Mouse (Mus musculus) cerebellum, adult 11 months (tissue): ENCODE measurements around the gene Gna11.

Experiments
- DNase-seq: peaks from one replicate; pipeline ENCODE4 v3.0.0; 2022

Gna11 gene

DNA sequence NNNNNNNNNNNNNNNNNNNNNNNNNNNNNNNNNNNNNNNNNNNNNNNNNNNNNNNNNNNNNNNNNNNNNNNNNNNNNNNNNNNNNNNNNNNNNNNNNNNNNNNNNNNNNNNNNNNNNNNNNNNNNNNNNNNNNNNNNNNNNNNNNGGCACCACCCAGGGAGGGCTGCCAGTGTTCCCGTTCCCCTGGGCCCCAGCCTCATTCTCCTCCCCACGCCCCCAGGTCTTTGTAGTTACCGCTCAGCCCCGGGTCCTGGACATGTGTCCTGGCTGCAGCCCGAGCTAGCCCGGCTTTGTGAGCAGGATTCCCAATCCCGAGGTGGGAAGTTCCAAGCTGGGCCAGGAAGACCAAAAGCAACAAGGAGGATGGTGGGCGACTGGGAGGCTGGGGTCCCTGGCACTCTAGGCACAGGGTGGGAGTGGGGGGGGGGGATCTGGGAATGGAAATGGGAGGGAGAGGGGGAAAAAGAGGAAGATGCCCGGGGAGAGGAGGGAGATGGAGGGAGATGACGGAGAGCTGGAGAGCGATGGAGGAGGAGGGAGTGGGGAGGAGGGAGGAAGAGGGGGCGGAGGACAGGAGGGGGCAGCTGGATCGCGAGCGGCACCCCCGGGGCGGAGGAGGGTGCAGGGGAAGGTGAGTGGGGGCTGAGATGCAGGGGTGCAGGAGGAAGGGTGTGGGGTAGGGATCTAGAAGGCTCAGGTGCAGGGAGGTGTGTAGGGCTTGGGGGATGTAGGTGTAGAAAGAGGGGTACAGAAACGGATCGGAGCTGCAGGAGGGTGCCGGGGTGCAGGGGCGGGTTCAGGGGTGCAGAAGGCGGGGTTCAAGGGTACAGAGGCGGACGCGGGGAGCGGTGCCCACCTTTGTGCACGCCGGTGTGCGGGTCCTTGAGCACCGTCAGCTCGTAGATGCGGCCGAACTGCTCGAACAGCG, 63.1 kb downstream of the Gna11 start:
- no peak for DNase-seq
